Mouse (Mus musculus): ENCODE results near the gene Sh3rf3. TPM values are rescaled to one million over a fixed set of nuclear protein-coding genes. Genes with fewer than 3 reads are reported as not detected.

Gene Sh3rf3
- total RNA-seq, 1 experiment from 2014 or later = 0.20 TPM

GRCm38 (mm10) chr10:58885816-58886215, 72.7 kb downstream of the Sh3rf3 start:
- no peak for ATAC-seq (replicated peaks in 1 of 2; ENCODE audit: insufficient read depth in 1 of 2, low FRiP score in 2 of 2, low TSS enrichment in 1 of 2, low read depth in 1 of 2, poor library complexity in 2 of 2, severe bottlenecking in 2 of 2)

- ATAC-seq (replicated peaks in 1 of 2; ENCODE audit: insufficient read depth in 1 of 2, low FRiP score in 2 of 2, low TSS enrichment in 1 of 2, low read depth in 1 of 2, poor library complexity in 2 of 2, severe bottlenecking in 2 of 2) = no peak
These were observed 77.7 kb downstream of the Sh3rf3 start for GRCm38 (mm10) chr10:58890671-58891439.

- ATAC-seq (replicated peaks in 1 of 2; ENCODE audit: insufficient read depth in 1 of 2, low FRiP score in 2 of 2, low TSS enrichment in 1 of 2, low read depth in 1 of 2, poor library complexity in 2 of 2, severe bottlenecking in 2 of 2) = no peak
These were observed 82.3 kb downstream of the Sh3rf3 start for GRCm38 (mm10) chr10:58895431-58895830.

GRCm38 (mm10) chr10:58897009-58897543, 83.9 kb downstream of the Sh3rf3 start:
- no peak for ATAC-seq (replicated peaks in 1 of 2; ENCODE audit: insufficient read depth in 1 of 2, low FRiP score in 2 of 2, low TSS enrichment in 1 of 2, low read depth in 1 of 2, poor library complexity in 2 of 2, severe bottlenecking in 2 of 2)

GRCm38 (mm10) chr10:58905253-58905652, 92.1 kb downstream of the Sh3rf3 start:
- no peak for ATAC-seq (replicated peaks in 1 of 2; ENCODE audit: insufficient read depth in 1 of 2, low FRiP score in 2 of 2, low TSS enrichment in 1 of 2, low read depth in 1 of 2, poor library complexity in 2 of 2, severe bottlenecking in 2 of 2)

- no peak for ATAC-seq (replicated peaks in 1 of 2; ENCODE audit: insufficient read depth in 1 of 2, low FRiP score in 2 of 2, low TSS enrichment in 1 of 2, low read depth in 1 of 2, poor library complexity in 2 of 2, severe bottlenecking in 2 of 2)
These were observed 93.9 kb downstream of the Sh3rf3 start for GRCm38 (mm10) chr10:58907001-58907443.

GRCm38 (mm10) chr10:58908451-58908850, 95.3 kb downstream of the Sh3rf3 start:
- ATAC-seq (replicated peaks in 1 of 2; ENCODE audit: insufficient read depth in 1 of 2, low FRiP score in 2 of 2, low TSS enrichment in 1 of 2, low read depth in 1 of 2, poor library complexity in 2 of 2, severe bottlenecking in 2 of 2) = no peak

GRCm38 (mm10) chr10:58915301-58916245, 102.4 kb downstream of the Sh3rf3 start:
- no peak for ATAC-seq (replicated peaks in 1 of 2; ENCODE audit: insufficient read depth in 1 of 2, low FRiP score in 2 of 2, low TSS enrichment in 1 of 2, low read depth in 1 of 2, poor library complexity in 2 of 2, severe bottlenecking in 2 of 2)

GRCm38 (mm10) chr10:58921643-58922188, 108.6 kb downstream of the Sh3rf3 start:
- ATAC-seq (replicated peaks in 1 of 2; ENCODE audit: insufficient read depth in 1 of 2, low FRiP score in 2 of 2, low TSS enrichment in 1 of 2, low read depth in 1 of 2, poor library complexity in 2 of 2, severe bottlenecking in 2 of 2) = no peak

- no peak for ATAC-seq (replicated peaks in 1 of 2; ENCODE audit: insufficient read depth in 1 of 2, low FRiP score in 2 of 2, low TSS enrichment in 1 of 2, low read depth in 1 of 2, poor library complexity in 2 of 2, severe bottlenecking in 2 of 2)
These were observed 109.2 kb downstream of the Sh3rf3 start for GRCm38 (mm10) chr10:58922216-58922829.

GRCm38 (mm10) chr10:58922993-58923392, 109.8 kb downstream of the Sh3rf3 start:
- no peak for ATAC-seq (replicated peaks in 1 of 2; ENCODE audit: insufficient read depth in 1 of 2, low FRiP score in 2 of 2, low TSS enrichment in 1 of 2, low read depth in 1 of 2, poor library complexity in 2 of 2, severe bottlenecking in 2 of 2)

GRCm38 (mm10) chr10:58926578-58926977, 113.4 kb downstream of the Sh3rf3 start:
- no peak for ATAC-seq (replicated peaks in 1 of 2; ENCODE audit: insufficient read depth in 1 of 2, low FRiP score in 2 of 2, low TSS enrichment in 1 of 2, low read depth in 1 of 2, poor library complexity in 2 of 2, severe bottlenecking in 2 of 2)

- no peak for ATAC-seq (replicated peaks in 1 of 2; ENCODE audit: insufficient read depth in 1 of 2, low FRiP score in 2 of 2, low TSS enrichment in 1 of 2, low read depth in 1 of 2, poor library complexity in 2 of 2, severe bottlenecking in 2 of 2)
These were observed 115.8 kb downstream of the Sh3rf3 start for GRCm38 (mm10) chr10:58928952-58929442.

GRCm38 (mm10) chr10:58932151-58932773, 119.1 kb downstream of the Sh3rf3 start:
- ATAC-seq (replicated peaks in 1 of 2; ENCODE audit: insufficient read depth in 1 of 2, low FRiP score in 2 of 2, low TSS enrichment in 1 of 2, low read depth in 1 of 2, poor library complexity in 2 of 2, severe bottlenecking in 2 of 2) = no peak; a peak in 1 of 4 replicates

GRCm38 (mm10) chr10:58935606-58936005, 122.4 kb downstream of the Sh3rf3 start:
- ATAC-seq (replicated peaks in 1 of 2; ENCODE audit: insufficient read depth in 1 of 2, low FRiP score in 2 of 2, low TSS enrichment in 1 of 2, low read depth in 1 of 2, poor library complexity in 2 of 2, severe bottlenecking in 2 of 2) = no peak

GRCm38 (mm10) chr10:58936441-58936860, 123.3 kb downstream of the Sh3rf3 start:
- no peak for ATAC-seq (replicated peaks in 1 of 2; ENCODE audit: insufficient read depth in 1 of 2, low FRiP score in 2 of 2, low TSS enrichment in 1 of 2, low read depth in 1 of 2, poor library complexity in 2 of 2, severe bottlenecking in 2 of 2)

- ATAC-seq (replicated peaks in 1 of 2; ENCODE audit: insufficient read depth in 1 of 2, low FRiP score in 2 of 2, low TSS enrichment in 1 of 2, low read depth in 1 of 2, poor library complexity in 2 of 2, severe bottlenecking in 2 of 2) = no peak
These were observed 124.4 kb downstream of the Sh3rf3 start for GRCm38 (mm10) chr10:58937521-58937920.
